Mouse (Mus musculus) lung, postnatal 0 days (tissue): Measurements from ENCODE around the gene Atp2b2.

Source experiments
- CTCF ChIP-seq: IDR thresholded peaks from 2 replicates; pipeline ENCODE4 v1.5.1; 2016; ENCODE audit warnings: antibody characterized with exemption, mild to moderate bottlenecking
- EP300 ChIP-seq: IDR thresholded peaks from 2 replicates; pipeline ENCODE4 v1.6.1; 2016; ENCODE audit warnings: antibody characterized with exemption, mild to moderate bottlenecking, control low read depth

- TF ChIP-seq CTCF (no peak), EP300 (no peak)
Observed at GRCm38 (mm10) chr6:114074929-114075328, 32.5 kb upstream of the Atp2b2 start.
